Mouse (Mus musculus): ENCODE results near the gene Tspan5.

- TF ChIP-seq EP300 (IDR thresholded peaks at IDR 0.05; ENCODE audit: insufficient read depth, low read depth, low read length): no peak
- no peak for TF ChIP-seq CTCF (IDR thresholded peaks at IDR 0.05; ENCODE audit: low read depth, low read length)
Observed at GRCm38 (mm10) chr3:138945516-138945915, 203.5 kb downstream of the Tspan5 start.

Data from ES-Bruce4 (cell line).